Mouse (Mus musculus) midbrain, embryonic 16.5 days (tissue): Measurements from ENCODE around the gene Zeb2. TPM values are rescaled to one million over a fixed set of nuclear protein-coding genes. Genes with fewer than 3 reads are reported as not detected.

Experiments used
- ATAC-seq: fragments of 200-750 bp; cut with Nextera tagmentation; 2 replicates; pipeline ENCODE4 v1.8.0; 2017; ENCODE audit warnings: moderate TSS enrichment
- H3K27ac ChIP-seq: fragments of 300-500 bp; sonication (generic); 2 replicates; pipeline ENCODE4 v1.5.1; 2014; ENCODE audit warnings: mild to moderate bottlenecking, low read length, mixed read lengths
- H3K27me3 ChIP-seq: fragments of 300-500 bp; sonication (generic); 2 replicates; pipeline ENCODE4 v1.6.1; 2014; ENCODE audit warnings: low read depth, low read length, mixed read lengths; ENCODE audit not compliant: control insufficient read depth, insufficient read depth
- H3K36me3 ChIP-seq: fragments of 300-500 bp; sonication (generic); 2 replicates; pipeline ENCODE4 v1.6.1; 2014; ENCODE audit warnings: mild to moderate bottlenecking, low read length, moderate library complexity, mixed read lengths; ENCODE audit not compliant: control insufficient read depth, insufficient read depth
- H3K4me1 ChIP-seq: fragments of 300-500 bp; sonication (generic); 2 replicates; pipeline ENCODE4 v1.6.1; 2014; ENCODE audit warnings: mild to moderate bottlenecking, low read length, mixed read lengths; ENCODE audit not compliant: control insufficient read depth, insufficient read depth
- H3K4me2 ChIP-seq: fragments of 300-500 bp; sonication (generic); 2 replicates; pipeline ENCODE4 v1.6.1; 2014; ENCODE audit warnings: mild to moderate bottlenecking, low read length, mixed read lengths
- H3K4me3 ChIP-seq: fragments of 300-500 bp; sonication (generic); 2 replicates; pipeline ENCODE4 v1.5.1; 2014; ENCODE audit warnings: low read depth, mild to moderate bottlenecking, low read length, moderate library complexity, mixed read lengths
- H3K9ac ChIP-seq: fragments of 300-500 bp; sonication (generic); 2 replicates; pipeline ENCODE4 v1.6.1; 2014; ENCODE audit warnings: low read depth, low read length, mixed read lengths
- H3K9me3 ChIP-seq: fragments of 300-500 bp; sonication (generic); replicated peaks from 2 replicates; pipeline ENCODE4 v1.6.1; 2014; ENCODE audit warnings: mild to moderate bottlenecking, low read length, mixed read lengths; ENCODE audit not compliant: control insufficient read depth, poor library complexity, severe bottlenecking
- whole genome bisulfite sequencing: fragments of 180-500 bp; shearing (Covaris S2); extraction: QIAGEN DNeasy Blood & Tissue Kit; methylation state at CpG from one replicate; pipeline ENCODE4 v1.1.7; 2014; 5-methylcytosine and 5-hydroxymethylcytosine counted together
- microRNA-seq: library from miRNA; unstranded; fragments of <30 nt; microRNA quantifications from one replicate; pipeline ENCODE4, GENCODE M21; 2017
- polyA plus RNA-seq: library from polyadenylated mRNA; unstranded; fragments of >200 nt; fragmentation: Nextera tagmentation; extraction: Ambion mirVana; gene quantifications from 2 replicates; pipeline ENCODE4 v1.2.1, GENCODE M21; 2015

Gene Zeb2
- polyA plus RNA-seq, 1 experiment from 2014 or later, result 26.7 TPM

DNA sequence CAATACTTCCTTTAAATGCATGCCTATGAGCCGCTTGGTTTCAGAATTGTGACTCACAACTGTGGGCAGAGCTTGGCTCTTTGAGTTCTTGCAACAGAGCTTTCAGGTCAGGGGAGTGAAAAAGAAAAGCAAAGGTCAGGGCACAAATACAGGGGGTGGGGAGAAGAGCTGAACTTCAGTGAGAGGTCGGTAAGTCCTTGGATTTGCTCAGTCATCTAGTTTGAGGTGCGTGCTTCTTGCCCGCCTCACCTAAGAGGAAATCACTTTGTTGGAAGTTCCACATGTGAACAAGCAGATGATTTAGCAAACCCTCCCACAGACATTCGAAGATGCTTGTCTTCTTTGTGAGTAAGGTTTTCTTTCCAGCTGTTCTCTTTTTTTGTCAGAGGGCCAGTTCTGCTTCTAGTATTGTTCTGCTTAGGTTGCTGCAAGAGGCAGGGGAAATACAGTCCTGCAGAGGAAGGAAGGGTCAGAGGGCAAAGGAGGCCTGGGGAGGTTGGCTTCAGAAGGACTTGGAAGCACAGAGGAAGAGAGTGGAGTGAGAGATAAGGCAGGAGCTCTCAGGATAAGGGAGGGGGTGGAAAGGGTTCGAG, 164.3 kb downstream of the Zeb2 start:
- no peak overlapping the region for H3K27ac ChIP-seq
- no peak overlapping the region for H3K4me2 ChIP-seq
- no peaks in the 10 kb centered on the region for H3K36me3 ChIP-seq
- H3K27me3 ChIP-seq, result no peaks in the 10 kb centered on the region
- H3K9ac ChIP-seq, result no peak overlapping the region
- no peaks in the 10 kb centered on the region for H3K4me1 ChIP-seq
- ATAC-seq, result no peak
- no peaks in the 10 kb centered on the region for H3K9me3 ChIP-seq
- H3K4me3 ChIP-seq, result no peak overlapping the region
- whole genome bisulfite sequencing, result 33% methylated on average over 6 of the region's 6 CpGs

DNA sequence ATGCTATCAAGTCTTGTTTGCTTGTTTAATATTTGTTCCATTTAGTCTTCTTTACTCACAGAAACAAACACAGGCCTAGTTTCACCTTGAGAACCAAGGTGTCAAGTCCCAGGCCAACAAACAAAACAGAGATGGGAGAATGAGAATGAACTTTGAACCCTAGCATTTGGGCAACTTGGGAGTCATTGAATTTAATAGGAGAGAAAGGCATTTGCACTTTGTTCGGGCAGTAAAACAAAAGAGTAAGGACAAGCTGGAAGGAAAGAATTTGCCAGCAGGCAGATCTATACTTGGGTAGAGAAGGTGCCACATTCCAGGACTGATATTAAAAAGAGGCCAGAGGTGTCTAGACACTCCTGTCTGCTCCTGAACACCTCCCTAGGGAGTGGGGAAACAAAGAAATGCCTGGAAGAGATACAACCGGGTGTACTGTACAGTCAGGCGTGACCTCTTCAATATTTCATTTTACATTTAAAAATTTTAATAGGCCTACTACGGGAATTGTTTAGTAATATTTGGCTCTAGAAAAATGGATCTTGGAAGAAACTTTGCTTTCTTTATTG, 165.5 kb downstream of the Zeb2 start:
- Histone ChIP-seq H3K27ac (no peak overlapping the region), H3K4me3 (no peak overlapping the region), H3K9ac (no peak overlapping the region), H3K9me3 (no peaks in the 10 kb centered on the region), H3K4me2 (no peak overlapping the region), H3K4me1 (no peaks in the 10 kb centered on the region), H3K36me3 (no peaks in the 10 kb centered on the region), H3K27me3 (no peaks in the 10 kb centered on the region)
- no peak for ATAC-seq
- 68% methylated on average over 4 of the region's 4 CpGs for WGBS

DNA sequence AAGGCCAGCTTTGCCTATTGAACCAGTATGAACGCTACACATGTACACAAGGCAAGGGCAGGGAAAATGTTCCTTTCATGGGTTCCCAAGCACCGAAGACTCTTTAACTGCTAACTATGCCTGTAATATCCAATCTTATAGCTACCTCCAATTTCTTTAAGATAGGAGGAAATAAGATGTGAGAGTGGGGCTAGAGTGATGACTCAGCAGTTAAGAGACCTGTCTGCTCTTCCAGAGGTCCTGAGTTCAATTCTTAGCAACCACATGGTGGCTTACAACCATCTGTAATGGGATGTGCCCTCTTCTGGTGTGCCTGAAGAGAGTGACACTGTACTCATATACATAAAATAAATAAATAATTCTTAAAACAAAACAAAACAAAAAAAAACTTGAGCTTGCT, 172.5 kb downstream of the Zeb2 start:
- Histone ChIP-seq H3K36me3 (no peaks in the 10 kb centered on the region), H3K27ac (no peak overlapping the region), H3K27me3 (no peaks in the 10 kb centered on the region), H3K4me3 (no peak overlapping the region), H3K9ac (no peak overlapping the region), H3K4me1 (no peaks in the 10 kb centered on the region), H3K4me2 (no peak overlapping the region), H3K9me3 (no peaks in the 10 kb centered on the region)
- no peak for ATAC-seq
- 97% methylated on average over 2 of the region's 2 CpGs for WGBS

Small RNAs within 50 kb of the gene (microRNA-seq; reads per million reads assigned to microRNA genes)
- gene Mir5129, result 0.69 reads per million

Other genes starting within 250 kb of the Zeb2 start
- 16.6 and 17.4 TPM in 2 replicates for gene Gtdc1, start 189.7 kb downstream of the Zeb2 start, polyA plus RNA-seq